Mouse (Mus musculus) megakaryocyte, embryonic 14.5 days (primary cell): ENCODE measurements around the gene Pimreg.

Source experiments
- FLI1 ChIP-seq: IDR thresholded peaks from 2 replicates; pipeline ENCODE4 v1.6.1; 2012; ENCODE audit warnings: low read length, inconsistent platforms, mixed read lengths
- GATA1 ChIP-seq: IDR thresholded peaks from 3 replicates; pipeline ENCODE4 v1.6.1; 2012; ENCODE audit warnings: mixed read lengths, low read length, inconsistent platforms, borderline replicate concordance

DNA sequence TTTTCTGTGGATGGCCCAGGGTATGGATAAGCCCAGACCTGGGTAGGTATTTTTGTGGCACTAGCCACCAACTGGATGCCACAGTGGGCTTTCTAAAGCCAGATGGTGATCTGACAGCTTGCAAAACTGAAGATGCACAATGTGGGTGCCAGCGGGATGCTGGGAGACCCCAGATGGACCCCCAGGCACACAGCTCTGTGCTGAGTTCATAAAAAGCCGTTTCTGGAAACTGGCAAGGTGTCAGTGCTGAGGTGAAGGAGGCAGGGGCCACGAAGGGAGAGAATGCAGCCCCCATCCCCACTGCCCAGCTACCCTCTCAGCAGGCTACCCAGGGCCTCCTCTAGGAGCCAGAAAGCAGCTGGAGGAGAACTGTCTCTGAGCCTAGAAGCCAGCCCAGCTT is 15.3 kb downstream of the Pimreg start:
- TF ChIP-seq GATA1 (no peak), FLI1 (no peak)
